Mouse (Mus musculus) CH12.LX (cell line): ENCODE measurements around the gene Baz2b. TPM values are rescaled to one million over a fixed set of nuclear protein-coding genes. Genes with fewer than 3 reads are reported as not detected.
A peak's percentile ranks its signal among the peaks of the same experiment; 100 is the strongest.

ENCODE experiments used
- DNase-seq: peaks from one replicate; pipeline ENCODE4 v3.0.0-alpha.2; 2013; ENCODE audit errors: extremely low read depth
- H3K27ac ChIP-seq: 2 replicates; pipeline ENCODE4 v1.5.1; 2012; ENCODE audit warnings: low read depth, mild to moderate bottlenecking, control low read depth, moderate library complexity; ENCODE audit not compliant: insufficient read depth
- H3K27me3 ChIP-seq: replicated peaks from 2 replicates; pipeline ENCODE3; 2012; ENCODE audit warnings: inconsistent platforms
- H3K36me3 ChIP-seq, 2 experiments: replicated peaks in 1 of 2; 2 replicates each; pipeline versions ENCODE3 to v1.6.1; 2012; ENCODE audit warnings: inconsistent platforms in 1 of 2, low read length in 1 of 2, mild to moderate bottlenecking in 1 of 2, mixed read lengths in 1 of 2, moderate library complexity in 1 of 2; ENCODE audit not compliant: control insufficient read depth in 1 of 2, insufficient read depth in 1 of 2
- H3K4me1 ChIP-seq, 2 experiments: 2 replicates each; pipeline ENCODE4 v1.6.1; 2012; ENCODE audit warnings: inconsistent platforms in 1 of 2, moderate library complexity in 1 of 2; ENCODE audit not compliant: insufficient read depth in 2 of 2, control insufficient read depth in 1 of 2
- H3K4me2 ChIP-seq: 2 replicates; pipeline ENCODE4 v1.6.1; 2012; ENCODE audit warnings: low read depth, mild to moderate bottlenecking, control low read depth; ENCODE audit not compliant: poor library complexity, insufficient read depth, severe bottlenecking
- H3K4me3 ChIP-seq, 3 experiments: fragments of 150-350 bp in 1 of 3; sonication (generic) in 1 of 3; replicated peaks in 1 of 3; 2 replicates each; pipeline versions ENCODE3 to v1.5.1; 2011 to 2012; ENCODE audit warnings: low read depth in 2 of 3, low read length in 2 of 3, mild to moderate bottlenecking in 2 of 3, moderate library complexity in 2 of 3, control low read depth in 1 of 3, improper control_type of control experiment in 1 of 3, inconsistent platforms in 1 of 3, mixed read lengths in 1 of 3; ENCODE audit not compliant: poor library complexity in 1 of 3
- H3K79me2 ChIP-seq: replicated peaks from 2 replicates; pipeline ENCODE4 v1.6.1; 2012; ENCODE audit warnings: mild to moderate bottlenecking, moderate library complexity; ENCODE audit not compliant: control insufficient read depth, poor library complexity, insufficient read depth, severe bottlenecking; ENCODE audit errors: extremely low read depth
- H3K9ac ChIP-seq: 2 replicates; pipeline ENCODE4 v1.6.1; 2012; ENCODE audit warnings: low read depth, mild to moderate bottlenecking, control low read depth, moderate library complexity; ENCODE audit not compliant: insufficient read depth
- H3K9me3 ChIP-seq: replicated peaks from 2 replicates; pipeline ENCODE3; 2012; ENCODE audit warnings: low read length, inconsistent platforms, mixed read lengths
- BHLHE40 ChIP-seq: IDR thresholded peaks from 2 replicates; pipeline ENCODE4 v1.6.1; 2011; ENCODE audit warnings: mild to moderate bottlenecking, low read depth, low read length, improper control_type of control experiment
- CHD1 ChIP-seq: IDR thresholded peaks from 2 replicates; pipeline ENCODE4 v1.6.1; 2012; ENCODE audit warnings: low read depth, low read length, improper control_type of control experiment, inconsistent platforms
- CHD2 ChIP-seq: IDR thresholded peaks from 2 replicates; pipeline ENCODE4 v1.6.1; 2011; ENCODE audit warnings: low read length, improper control_type of control experiment
- E2F4 ChIP-seq: IDR thresholded peaks from 2 replicates; pipeline ENCODE4 v1.6.1; 2011; ENCODE audit warnings: low read depth, low read length, improper control_type of control experiment; ENCODE audit not compliant: insufficient replicate concordance
- ELF1 ChIP-seq: IDR thresholded peaks from 2 replicates; pipeline ENCODE4 v1.6.1; 2014; ENCODE audit warnings: low read depth, mild to moderate bottlenecking, inconsistent platforms, low read length, improper control_type of control experiment
- EP300 ChIP-seq: IDR thresholded peaks from 2 replicates; pipeline ENCODE4 v1.6.1; 2011; ENCODE audit warnings: low read length, improper control_type of control experiment
- GABPA ChIP-seq: IDR thresholded peaks from 2 replicates; pipeline ENCODE4 v1.6.1; 2012; ENCODE audit warnings: low read depth, low read length, improper control_type of control experiment, inconsistent platforms; ENCODE audit not compliant: insufficient replicate concordance
- HCFC1 ChIP-seq: IDR thresholded peaks from 2 replicates; pipeline ENCODE4 v1.6.1; 2012; ENCODE audit warnings: low read depth, mild to moderate bottlenecking, inconsistent platforms, low read length, improper control_type of control experiment
- IRF4 ChIP-seq: IDR thresholded peaks from 2 replicates; pipeline ENCODE4 v1.6.1; 2014; ENCODE audit warnings: low read depth, mild to moderate bottlenecking, inconsistent platforms, low read length, improper control_type of control experiment
- JUN ChIP-seq: IDR thresholded peaks from 2 replicates; pipeline ENCODE4 v1.6.1; 2011; ENCODE audit warnings: low read depth, mild to moderate bottlenecking, low read length, improper control_type of control experiment, moderate library complexity; ENCODE audit not compliant: insufficient read depth
- JUND ChIP-seq: conservative IDR thresholded peaks from 2 replicates; pipeline ENCODE4 v1.6.1; 2011; ENCODE audit warnings: low read depth, low read length, improper control_type of control experiment
- KAT2A ChIP-seq: IDR thresholded peaks from 2 replicates; pipeline ENCODE4 v1.6.1; 2012; ENCODE audit warnings: low read length, improper control_type of control experiment, inconsistent platforms; ENCODE audit not compliant: insufficient replicate concordance
- MAFK ChIP-seq: IDR thresholded peaks from 2 replicates; pipeline ENCODE4 v1.6.1; 2011; ENCODE audit warnings: low read length, improper control_type of control experiment; ENCODE audit not compliant: insufficient replicate concordance
- MAX ChIP-seq: IDR thresholded peaks from 2 replicates; pipeline ENCODE4 v1.6.1; 2011; ENCODE audit warnings: low read length, improper control_type of control experiment
- MEF2A ChIP-seq: IDR thresholded peaks from 2 replicates; pipeline ENCODE4 v1.6.1; 2014; ENCODE audit warnings: low read depth, mild to moderate bottlenecking, inconsistent platforms, low read length, improper control_type of control experiment, borderline replicate concordance
- MXI1 ChIP-seq: IDR thresholded peaks from 2 replicates; pipeline ENCODE4 v1.6.1; 2011; ENCODE audit warnings: mild to moderate bottlenecking, low read depth, low read length, improper control_type of control experiment
- NELFE ChIP-seq: IDR thresholded peaks from 2 replicates; pipeline ENCODE4 v1.6.1; 2011; ENCODE audit warnings: low read depth, low read length, improper control_type of control experiment
- RAD21 ChIP-seq: IDR thresholded peaks from 2 replicates; pipeline ENCODE4 v1.6.1; 2011; ENCODE audit warnings: low read depth, mild to moderate bottlenecking, low read length, improper control_type of control experiment, moderate library complexity
- SMC3 ChIP-seq: IDR thresholded peaks from 2 replicates; pipeline ENCODE4 v1.6.1; 2011; ENCODE audit warnings: low read depth, low read length, improper control_type of control experiment
- UBTF ChIP-seq: IDR thresholded peaks from 2 replicates; pipeline ENCODE4 v1.6.1; 2012; ENCODE audit warnings: low read depth, mild to moderate bottlenecking, inconsistent platforms, low read length, improper control_type of control experiment, moderate library complexity
- USF2 ChIP-seq: conservative IDR thresholded peaks from 2 replicates; pipeline ENCODE4 v1.6.1; 2011; ENCODE audit warnings: low read depth, low read length, improper control_type of control experiment
- ZC3H11A ChIP-seq: IDR thresholded peaks from 2 replicates; pipeline ENCODE4 v1.6.1; 2012; ENCODE audit warnings: low read depth, mild to moderate bottlenecking, inconsistent platforms, low read length, improper control_type of control experiment
- ZKSCAN1 ChIP-seq: IDR thresholded peaks from 2 replicates; pipeline ENCODE4 v1.6.1; 2012; ENCODE audit warnings: low read depth, inconsistent platforms, low read length, improper control_type of control experiment, borderline replicate concordance
- ZMIZ1 ChIP-seq: IDR thresholded peaks from 2 replicates; pipeline ENCODE4 v1.6.1; 2012; ENCODE audit warnings: low read depth, mild to moderate bottlenecking, inconsistent platforms, low read length, improper control_type of control experiment
- ZNF384 ChIP-seq: IDR thresholded peaks from 2 replicates; pipeline ENCODE4 v1.6.1; 2012; ENCODE audit warnings: low read depth, low read length, improper control_type of control experiment, inconsistent platforms
- dilution Hi-C: fragments of 300-500 bp; cut with MboI; formaldehyde crosslinking; loops from 2 replicates; pipeline ENCODE4 v1.14.3; 2020; ENCODE audit warnings: low sequenced_read_pairs; ENCODE audit not compliant: extremely low pct_unique_long_range_greater_than_20kb, extremely low pct_ligation_motif_present
- in situ Hi-C: fragments of 300-500 bp; cut with MboI; formaldehyde crosslinking; loops from 3 replicates; pipeline ENCODE4 v1.14.3; 2019; ENCODE audit warnings: low sequenced_read_pairs, low pct_ligation_motif_present, low pct_unique_long_range_greater_than_20kb, mixed read lengths
- polyA plus RNA-seq: library from polyadenylated mRNA; unstranded; fragments of >175 nt; gene quantifications from 2 replicates; pipeline ENCODE4 v1.2.1, GENCODE M21; 2012; ENCODE audit warnings: low read depth; ENCODE audit not compliant: insufficient read length
- total RNA-seq, 2 experiments: library from RNA; depleted of rRNA; stranded (reverse); fragments of 300-350 nt in 1 of 2; fragments of >200 nt in 1 of 2; gene quantifications; 2 replicates each; pipeline ENCODE4 v1.2.3; 2012 to 2014

Gene Baz2b
- total and polyA plus RNA-seq, 3 experiments = 17.3 to 36.3 (median 31.9) TPM

DNA sequence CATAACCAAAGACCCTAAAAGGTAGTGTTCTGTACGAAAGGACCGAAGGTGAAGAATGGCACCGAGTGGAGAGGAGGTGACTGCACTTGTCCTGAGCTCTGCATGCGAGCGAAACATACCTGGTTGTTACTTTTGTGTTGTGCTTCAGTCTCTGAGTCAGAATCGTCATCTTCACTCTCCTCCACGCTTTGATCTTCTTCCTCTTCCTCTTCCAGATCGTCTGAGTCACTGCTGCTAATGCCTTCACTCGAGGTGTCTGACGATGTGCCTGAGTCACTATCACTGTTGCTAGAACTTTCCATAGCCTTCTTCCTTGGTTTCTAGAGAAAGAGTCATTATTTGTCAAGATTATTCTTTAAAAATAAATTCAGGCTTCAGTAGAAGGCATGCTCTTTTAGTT is 240.5 kb downstream of the Baz2b start (continued):
- TF ChIP-seq MXI1 (peak; percentile 89), NELFE (peak; percentile 64; the same call in 1 of the 2 replicates), CHD2 (no peak), RAD21 (no peak), JUN (peak; percentile 75), ZKSCAN1 (no peak), USF2 (no peak; the same call in 1 of the 2 replicates), MEF2A (no peak), CHD1 (0 out of 2 replicates have a peak, but pooled peaks have one; percentile 76)

- Histone ChIP-seq H3K9me3 (no peaks in the 10 kb centered on the region), H3K4me2 (peak overlapping the region; percentile 77), H3K27me3 (no peaks in the 10 kb centered on the region), H3K9ac (peak overlapping the region; percentile 86), H3K4me3 (peak overlapping the region; percentile 60 to 69 (median 66)), H3K4me1 (peaks cover 9 to 41% of the 10 kb centered on the region in 2 experiments), H3K36me3 (peaks cover 3 to 30% of the 10 kb centered on the region in 2 experiments), H3K27ac (peak overlapping the region; percentile 61), H3K79me2 (peaks cover 15% of the 10 kb centered on the region)
- TF ChIP-seq ZC3H11A (no peak), JUN (no peak)
- dilution Hi-C loops (no loop called here), in situ Hi-C loops (no loop called here)
- peak; percentile 37 for DNase-seq
These were observed 241.0 kb downstream of the Baz2b start for GRCm38 (mm10) chr2:59968593-59968992.

DNA sequence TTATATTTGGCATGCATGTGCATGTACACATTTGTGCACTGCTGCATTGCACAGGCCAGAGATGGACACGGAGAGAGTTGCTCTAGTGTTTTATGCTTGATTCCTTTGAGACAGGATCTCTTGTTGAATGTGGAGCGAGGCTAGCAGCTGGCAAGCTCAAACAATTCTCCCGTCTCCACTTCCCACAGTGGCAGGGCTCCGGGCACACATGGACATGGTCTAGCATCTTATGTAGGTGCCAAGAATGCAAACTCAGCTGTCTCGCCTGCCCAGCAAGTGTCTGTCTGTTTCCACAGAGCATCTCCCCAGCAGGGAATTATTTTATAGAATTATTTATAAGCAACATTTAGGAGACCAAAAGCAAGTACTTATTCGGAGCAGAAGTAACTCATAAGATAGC is 243.2 kb downstream of the Baz2b start:
- Histone ChIP-seq H3K9ac (no peak overlapping the region), H3K4me1 (peaks cover 12 to 63% of the 10 kb centered on the region in 2 experiments), H3K4me3 (no peak overlapping the region), H3K9me3 (no peaks in the 10 kb centered on the region), H3K27ac (no peak overlapping the region), H3K4me2 (no peak overlapping the region), H3K36me3 (peaks cover 9 to 35% of the 10 kb centered on the region in 2 experiments), H3K27me3 (no peaks in the 10 kb centered on the region), H3K79me2 (peaks cover 20% of the 10 kb centered on the region)
- no peak for DNase-seq
- dilution Hi-C loops (no loop called here), in situ Hi-C loops (no loop called here)
- TF ChIP-seq CHD2 (no peak), HCFC1 (no peak), KAT2A (no peak), BHLHE40 (no peak), MAX (no peak), ELF1 (no peak), GABPA (no peak), USF2 (no peak), SMC3 (no peak), MAFK (no peak), ZMIZ1 (no peak), IRF4 (no peak), MEF2A (no peak), UBTF (no peak), ZNF384 (no peak), E2F4 (no peak), ZKSCAN1 (no peak), JUND (no peak), EP300 (no peak)
